Mouse (Mus musculus): ENCODE measurements at regions not wholly inside any gene's neighbourhood (a gene's known extent, or its start where the extent isn't known, plus 50 kb on each side); places are given as distances from the start of the nearest gene placed in this dataset.

DNA sequence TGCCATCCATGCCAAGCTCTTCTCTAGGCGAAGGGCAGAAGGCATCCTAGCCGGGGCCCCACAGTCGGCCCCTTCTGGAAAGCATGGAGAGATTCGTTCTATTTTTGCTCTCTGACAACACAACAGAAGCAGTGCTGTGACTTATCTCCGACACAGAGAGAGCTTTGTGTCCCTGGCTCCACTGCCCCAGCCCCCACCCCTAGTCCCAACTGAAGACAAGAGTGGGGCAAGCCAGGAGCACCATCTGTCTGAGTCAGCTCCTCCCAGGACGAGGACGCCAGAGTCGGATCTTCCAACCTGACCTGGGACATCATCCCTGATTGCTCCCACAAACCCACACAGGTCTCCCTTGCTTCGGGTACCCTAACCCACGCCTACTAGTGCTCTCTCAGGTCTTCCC lies 71.9 kb upstream of the Otos start:
- Histone ChIP-seq H3K9ac (ENCODE audit: insufficient read depth, low read depth, low read length, poor library complexity, severe bottlenecking) (no peak overlapping the region), H3K27ac (ENCODE audit: insufficient read depth, low read depth, low read length, poor library complexity, severe bottlenecking) (no peak overlapping the region), H3K4me3 (ENCODE audit: insufficient read depth in 1 of 2, low read depth in 1 of 2, low read length in 2 of 2, poor library complexity in 1 of 2, severe bottlenecking in 1 of 2) (no peak overlapping the region), H3K4me1 (ENCODE audit: control insufficient read depth in 2 of 2, insufficient read depth in 2 of 2, low read length in 2 of 2, poor library complexity in 1 of 2) (no peaks in the 10 kb centered on the region), H3K36me3 (ENCODE audit: control insufficient read depth, insufficient read depth, low read length, poor library complexity, severe bottlenecking) (no peaks in the 10 kb centered on the region), H3K9me3 (ENCODE audit: control insufficient read depth, insufficient read depth, low read depth, low read length) (no peaks in the 10 kb centered on the region)
- no peak for TF ChIP-seq MAFK (IDR thresholded peaks at IDR 0.05; ENCODE audit: insufficient read depth, low read depth, low read length)
- TF ChIP-seq ZC3H11A (IDR thresholded peaks at IDR 0.05; ENCODE audit: borderline replicate concordance, low read depth, low read length), result no peak
- TF ChIP-seq CHD2 (IDR thresholded peaks at IDR 0.05; ENCODE audit: low read depth, low read length), result no peak
- TF ChIP-seq HCFC1 (IDR thresholded peaks at IDR 0.05; ENCODE audit: borderline replicate concordance, insufficient read depth, low read length), result no peak
- TF ChIP-seq ZNF384 (IDR thresholded peaks at IDR 0.05; ENCODE audit: low read depth, low read length), result no peak
- DNase-seq (ENCODE audit: low read depth, low spot score), result no peak
- in situ Hi-C loops (cut with MboI; ENCODE audit: low sequenced_read_pairs in 2 of 2, unreplicated experiment in 2 of 2), result no loop called here

DNA sequence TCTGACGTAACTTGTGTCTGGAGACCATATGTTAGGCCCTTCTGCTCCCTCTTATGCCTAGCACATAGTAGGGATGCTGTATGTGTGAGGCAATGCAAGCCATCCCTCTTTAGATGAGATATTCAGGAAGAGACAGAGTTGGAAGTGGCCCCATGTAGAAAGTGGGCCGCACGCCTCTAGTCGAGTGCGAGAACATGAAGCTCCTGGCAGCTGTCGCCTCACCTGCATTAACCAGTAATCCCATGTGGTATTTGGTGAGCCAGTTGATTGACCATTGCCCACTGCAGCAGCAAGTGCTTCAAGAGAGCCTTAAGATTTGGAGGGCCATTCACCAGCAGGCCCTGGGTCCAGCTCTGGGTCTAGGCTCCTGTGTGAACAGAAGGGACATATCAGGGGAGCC lies 71.2 kb upstream of the Otos start:
- in situ Hi-C loops (cut with MboI; ENCODE audit: low sequenced_read_pairs in 2 of 2, unreplicated experiment in 2 of 2), result no loop called here
- Histone ChIP-seq H3K9ac (ENCODE audit: insufficient read depth, low read depth, low read length, poor library complexity, severe bottlenecking) (no peak overlapping the region), H3K27ac (ENCODE audit: insufficient read depth, low read depth, low read length, poor library complexity, severe bottlenecking) (no peak overlapping the region), H3K36me3 (ENCODE audit: control insufficient read depth, insufficient read depth, low read length, poor library complexity, severe bottlenecking) (no peaks in the 10 kb centered on the region), H3K9me3 (ENCODE audit: control insufficient read depth, insufficient read depth, low read depth, low read length) (no peaks in the 10 kb centered on the region), H3K4me3 (ENCODE audit: insufficient read depth in 1 of 2, low read depth in 1 of 2, low read length in 2 of 2, poor library complexity in 1 of 2, severe bottlenecking in 1 of 2) (no peak overlapping the region), H3K4me1 (ENCODE audit: control insufficient read depth in 2 of 2, insufficient read depth in 2 of 2, low read length in 2 of 2, poor library complexity in 1 of 2) (no peaks in the 10 kb centered on the region)
- TF ChIP-seq MAFK (IDR thresholded peaks at IDR 0.05; ENCODE audit: insufficient read depth, low read depth, low read length) (no peak), CHD2 (IDR thresholded peaks at IDR 0.05; ENCODE audit: low read depth, low read length) (no peak), ZC3H11A (IDR thresholded peaks at IDR 0.05; ENCODE audit: borderline replicate concordance, low read depth, low read length) (no peak), HCFC1 (IDR thresholded peaks at IDR 0.05; ENCODE audit: borderline replicate concordance, insufficient read depth, low read length) (no peak), ZNF384 (IDR thresholded peaks at IDR 0.05; ENCODE audit: low read depth, low read length) (no peak)
- DNase-seq (ENCODE audit: low read depth, low spot score), result no peak

DNA sequence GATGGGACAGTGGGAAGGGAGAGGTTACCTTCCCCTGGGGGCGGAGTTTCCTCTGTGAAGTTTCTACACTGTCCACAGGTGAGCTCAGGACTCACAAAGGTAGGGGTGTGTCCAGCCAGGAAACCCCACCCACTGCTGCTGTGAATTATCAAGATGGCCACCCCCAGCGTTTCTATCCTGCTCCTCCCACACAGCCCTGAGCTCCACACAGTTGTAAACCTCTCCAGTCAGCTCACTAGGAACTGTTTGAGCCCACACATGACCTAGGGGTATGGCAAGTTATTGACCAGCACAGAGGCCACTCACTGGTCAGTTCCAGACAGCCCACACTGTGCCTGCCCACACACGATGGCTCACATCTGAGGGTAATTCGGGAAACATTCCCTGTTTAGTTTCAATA lies 69.5 kb upstream of the Otos start:
- in situ Hi-C loops (cut with MboI; ENCODE audit: low sequenced_read_pairs in 2 of 2, unreplicated experiment in 2 of 2), result no loop called here
- no peak for DNase-seq (ENCODE audit: low read depth, low spot score)
- Histone ChIP-seq H3K27ac (ENCODE audit: insufficient read depth, low read depth, low read length, poor library complexity, severe bottlenecking) (no peak overlapping the region), H3K36me3 (ENCODE audit: control insufficient read depth, insufficient read depth, low read length, poor library complexity, severe bottlenecking) (no peaks in the 10 kb centered on the region), H3K9me3 (ENCODE audit: control insufficient read depth, insufficient read depth, low read depth, low read length) (no peaks in the 10 kb centered on the region), H3K4me1 (ENCODE audit: control insufficient read depth in 2 of 2, insufficient read depth in 2 of 2, low read length in 2 of 2, poor library complexity in 1 of 2) (no peaks in the 10 kb centered on the region), H3K9ac (ENCODE audit: insufficient read depth, low read depth, low read length, poor library complexity, severe bottlenecking) (no peak overlapping the region), H3K4me3 (ENCODE audit: insufficient read depth in 1 of 2, low read depth in 1 of 2, low read length in 2 of 2, poor library complexity in 1 of 2, severe bottlenecking in 1 of 2) (no peak overlapping the region)
- TF ChIP-seq ZC3H11A (IDR thresholded peaks at IDR 0.05; ENCODE audit: borderline replicate concordance, low read depth, low read length) (no peak), CHD2 (IDR thresholded peaks at IDR 0.05; ENCODE audit: low read depth, low read length) (no peak), MAFK (IDR thresholded peaks at IDR 0.05; ENCODE audit: insufficient read depth, low read depth, low read length) (no peak), ZNF384 (IDR thresholded peaks at IDR 0.05; ENCODE audit: low read depth, low read length) (no peak), HCFC1 (IDR thresholded peaks at IDR 0.05; ENCODE audit: borderline replicate concordance, insufficient read depth, low read length) (no peak)

DNA sequence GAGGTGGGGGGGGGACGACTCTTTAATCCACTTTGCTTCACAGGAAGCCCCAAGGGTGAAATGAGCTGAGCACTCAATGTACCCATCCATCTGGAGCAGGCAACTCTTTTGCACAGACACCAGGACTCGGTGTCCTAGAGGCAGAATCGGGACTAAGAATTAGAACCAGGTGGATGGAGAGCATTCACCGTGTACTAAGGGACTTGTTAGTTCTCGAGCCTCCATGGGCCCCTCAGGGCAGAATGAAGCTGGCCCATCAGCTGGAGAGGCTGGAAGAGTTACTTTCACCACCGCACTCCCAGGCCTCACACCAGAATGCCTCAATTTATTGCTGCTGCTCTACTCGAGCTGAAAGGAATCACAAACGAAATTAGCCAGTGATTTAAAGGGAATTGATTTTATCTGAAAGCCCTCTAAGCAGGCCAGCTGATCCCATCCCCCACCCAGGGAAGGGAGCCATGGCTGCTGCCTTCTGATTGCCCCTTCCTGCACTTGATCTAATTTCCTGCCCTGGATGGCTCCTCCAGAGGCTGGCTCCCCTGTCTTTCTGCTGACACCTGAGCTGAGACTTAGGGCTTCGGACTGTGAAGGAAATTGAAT lies 66.2 kb upstream of the Otos start:
- in situ Hi-C loops (cut with MboI; ENCODE audit: low sequenced_read_pairs in 2 of 2, unreplicated experiment in 2 of 2), result no loop called here

More for the DNA sequence above, 66.2 kb upstream of the Otos start:
- no peak for TF ChIP-seq ZNF384 (IDR thresholded peaks at IDR 0.05; ENCODE audit: low read depth, low read length)
- no peak for TF ChIP-seq MAFK (IDR thresholded peaks at IDR 0.05; ENCODE audit: insufficient read depth, low read depth, low read length)
- no peak for TF ChIP-seq HCFC1 (IDR thresholded peaks at IDR 0.05; ENCODE audit: borderline replicate concordance, insufficient read depth, low read length)
- no peak for TF ChIP-seq ZC3H11A (IDR thresholded peaks at IDR 0.05; ENCODE audit: borderline replicate concordance, low read depth, low read length)
- TF ChIP-seq CHD2 (IDR thresholded peaks at IDR 0.05; ENCODE audit: low read depth, low read length), result no peak
- Histone ChIP-seq H3K9ac (ENCODE audit: insufficient read depth, low read depth, low read length, poor library complexity, severe bottlenecking) (no peak overlapping the region), H3K9me3 (ENCODE audit: control insufficient read depth, insufficient read depth, low read depth, low read length) (no peaks in the 10 kb centered on the region), H3K36me3 (ENCODE audit: control insufficient read depth, insufficient read depth, low read length, poor library complexity, severe bottlenecking) (no peaks in the 10 kb centered on the region), H3K4me3 (ENCODE audit: insufficient read depth in 1 of 2, low read depth in 1 of 2, low read length in 2 of 2, poor library complexity in 1 of 2, severe bottlenecking in 1 of 2) (no peak overlapping the region), H3K27ac (ENCODE audit: insufficient read depth, low read depth, low read length, poor library complexity, severe bottlenecking) (no peak overlapping the region), H3K4me1 (ENCODE audit: control insufficient read depth in 2 of 2, insufficient read depth in 2 of 2, low read length in 2 of 2, poor library complexity in 1 of 2) (no peaks in the 10 kb centered on the region)
- DNase-seq (ENCODE audit: low read depth, low spot score), result no peak

Data from ES-E14 (cell line).